Mouse (Mus musculus) MEL (cell line): Measurements from ENCODE around the gene Olfr1226. TPM values are rescaled to one million over a fixed set of nuclear protein-coding genes. Genes with fewer than 3 reads are reported as not detected.
A peak's percentile ranks its signal among the peaks of the same experiment; 100 is the strongest.

ENCODE experiments used
- DNase-seq: peaks from one replicate; pipeline ENCODE4 v3.0.0; 2011; ENCODE audit warnings: low read depth, low spot score
- H3K27ac ChIP-seq: 2 replicates; pipeline ENCODE4 v1.5.1; 2012; ENCODE audit warnings: low read depth, mild to moderate bottlenecking, control low read depth, low read length, moderate library complexity; ENCODE audit not compliant: control insufficient read depth
- H3K27me3 ChIP-seq, 2 experiments: fragments of 150-350 bp in 1 of 2; sonication (generic) in 1 of 2; 2 replicates each; pipeline ENCODE4 v1.6.1; 2012; ENCODE audit warnings: low read length in 2 of 2, mild to moderate bottlenecking in 2 of 2, improper control_type of control experiment in 1 of 2, moderate library complexity in 1 of 2; ENCODE audit not compliant: insufficient read depth in 2 of 2, control insufficient read depth in 1 of 2
- H3K36me3 ChIP-seq, 2 experiments: 2 replicates each; pipeline ENCODE4 v1.6.1; 2012 to 2014; ENCODE audit warnings: low read length in 2 of 2, improper control_type of control experiment in 1 of 2, inconsistent platforms in 1 of 2, mild to moderate bottlenecking in 1 of 2; ENCODE audit not compliant: insufficient read depth in 2 of 2, control insufficient read depth in 1 of 2
- H3K4me1 ChIP-seq, 2 experiments: fragments of 150-350 bp in 1 of 2; sonication (generic) in 1 of 2; 2 replicates each; pipeline ENCODE4 v1.6.1; 2012; ENCODE audit warnings: low read length in 2 of 2, improper control_type of control experiment in 1 of 2, mild to moderate bottlenecking in 1 of 2; ENCODE audit not compliant: insufficient read depth in 2 of 2, control insufficient read depth in 1 of 2
- H3K4me3 ChIP-seq, 2 experiments: fragments of 150-350 bp in 1 of 2; sonication (generic) in 1 of 2; 2 replicates each; pipeline ENCODE4 v1.5.1; 2012; ENCODE audit warnings: low read depth in 2 of 2, low read length in 2 of 2, mild to moderate bottlenecking in 2 of 2, moderate library complexity in 2 of 2, control low read depth in 1 of 2, improper control_type of control experiment in 1 of 2; ENCODE audit not compliant: control insufficient read depth in 1 of 2, insufficient read depth in 1 of 2
- H3K79me2 ChIP-seq: 2 replicates; pipeline ENCODE4 v1.6.1; 2012; ENCODE audit warnings: mild to moderate bottlenecking, low read length, moderate library complexity; ENCODE audit not compliant: control insufficient read depth, poor library complexity, insufficient read depth
- H3K9ac ChIP-seq: 2 replicates; pipeline ENCODE4 v1.6.1; 2012; ENCODE audit warnings: low read depth, mild to moderate bottlenecking, control low read depth, low read length, moderate library complexity; ENCODE audit not compliant: control insufficient read depth, poor library complexity, severe bottlenecking
- H3K9me3 ChIP-seq: fragments of 150-350 bp; sonication (generic); replicated peaks from 2 replicates; pipeline ENCODE4 v1.6.1; 2012; ENCODE audit warnings: mild to moderate bottlenecking, low read length, improper control_type of control experiment, moderate library complexity; ENCODE audit not compliant: insufficient read depth
- BHLHE40 ChIP-seq: IDR thresholded peaks from 2 replicates; pipeline ENCODE4 v1.6.1; 2012; ENCODE audit warnings: low read depth, mild to moderate bottlenecking, inconsistent platforms, low read length, improper control_type of control experiment, borderline replicate concordance
- CHD1 ChIP-seq: IDR thresholded peaks from 2 replicates; pipeline ENCODE4 v1.6.1; 2012; ENCODE audit warnings: low read depth, mild to moderate bottlenecking, inconsistent platforms, low read length, improper control_type of control experiment
- CTCF ChIP-seq, 3 experiments: IDR thresholded peaks in 2 of 3; conservative IDR thresholded peaks in 1 of 3; 2 replicates each; pipeline ENCODE4 v1.5.1; 2011 to 2012; ENCODE audit warnings: low read length in 3 of 3, low read depth in 2 of 3, mild to moderate bottlenecking in 2 of 3, improper control_type of control experiment in 1 of 3, inconsistent platforms in 1 of 3, mixed read lengths in 1 of 3, moderate library complexity in 1 of 3; ENCODE audit not compliant: control insufficient read depth in 1 of 3, insufficient read depth in 1 of 3, poor library complexity in 1 of 3, severe bottlenecking in 1 of 3
- E2F4 ChIP-seq: IDR thresholded peaks from 2 replicates; pipeline ENCODE4 v1.6.1; 2011; ENCODE audit warnings: low read depth, low read length, improper control_type of control experiment, borderline replicate concordance
- EP300 ChIP-seq, 2 experiments: IDR thresholded peaks; 2 replicates each; pipeline ENCODE4 v1.6.1; 2011; ENCODE audit warnings: improper control_type of control experiment in 2 of 2, low read length in 2 of 2, low read depth in 1 of 2, mild to moderate bottlenecking in 1 of 2
- ETS1 ChIP-seq: IDR thresholded peaks from 2 replicates; pipeline ENCODE4 v1.6.1; 2012; ENCODE audit warnings: low read depth, mild to moderate bottlenecking, inconsistent platforms, low read length, improper control_type of control experiment, moderate library complexity
- GATA1 ChIP-seq: IDR thresholded peaks from 2 replicates; pipeline ENCODE4 v1.6.1; 2011; ENCODE audit warnings: low read depth, low read length, improper control_type of control experiment
- HCFC1 ChIP-seq: IDR thresholded peaks from 2 replicates; pipeline ENCODE4 v1.6.1; 2012; ENCODE audit warnings: low read depth, mild to moderate bottlenecking, inconsistent platforms, low read length, improper control_type of control experiment, moderate library complexity
- JUND ChIP-seq: IDR thresholded peaks from 2 replicates; pipeline ENCODE4 v1.6.1; 2011; ENCODE audit warnings: low read depth, mild to moderate bottlenecking, improper control_type of control experiment, low read length
- KAT2A ChIP-seq: conservative IDR thresholded peaks from 2 replicates; pipeline ENCODE4 v1.6.1; 2012; ENCODE audit warnings: low read depth, low read length, improper control_type of control experiment, inconsistent platforms
- MAX ChIP-seq: IDR thresholded peaks from 2 replicates; pipeline ENCODE4 v1.6.1; 2011; ENCODE audit warnings: low read length, improper control_type of control experiment
- MAZ ChIP-seq: IDR thresholded peaks from 2 replicates; pipeline ENCODE4 v1.6.1; 2012; ENCODE audit warnings: low read depth, mild to moderate bottlenecking, inconsistent platforms, low read length, improper control_type of control experiment
- MXI1 ChIP-seq: IDR thresholded peaks from 2 replicates; pipeline ENCODE4 v1.6.1; 2011; ENCODE audit warnings: mild to moderate bottlenecking, low read depth, low read length, improper control_type of control experiment
- MYB ChIP-seq: IDR thresholded peaks from 2 replicates; pipeline ENCODE4 v1.6.1; 2011; ENCODE audit warnings: mild to moderate bottlenecking, low read depth, low read length, improper control_type of control experiment
- NELFE ChIP-seq: IDR thresholded peaks from 2 replicates; pipeline ENCODE4 v1.6.1; 2011; ENCODE audit warnings: low read depth, low read length, improper control_type of control experiment
- POLR2A ChIP-seq, 2 experiments: IDR thresholded peaks; 2 replicates each; pipeline ENCODE4 v1.6.1; 2011 to 2012; ENCODE audit warnings: low read length in 2 of 2, mild to moderate bottlenecking in 2 of 2, control low read depth in 1 of 2, improper control_type of control experiment in 1 of 2, low read depth in 1 of 2, moderate library complexity in 1 of 2; ENCODE audit not compliant: control insufficient read depth in 1 of 2, insufficient read depth in 1 of 2, poor library complexity in 1 of 2
- POLR2AphosphoS2 ChIP-seq: IDR thresholded peaks from 2 replicates; pipeline ENCODE4 v1.6.1; 2011; ENCODE audit warnings: low read length, improper control_type of control experiment
- SIN3A ChIP-seq: IDR thresholded peaks from 2 replicates; pipeline ENCODE4 v1.6.1; 2012; ENCODE audit warnings: low read length, improper control_type of control experiment, inconsistent platforms
- SMC3 ChIP-seq: IDR thresholded peaks from 2 replicates; pipeline ENCODE4 v1.6.1; 2011; ENCODE audit warnings: low read depth, low read length, improper control_type of control experiment
- TAL1 ChIP-seq: IDR thresholded peaks from 2 replicates; pipeline ENCODE4 v1.6.1; 2012; ENCODE audit warnings: mild to moderate bottlenecking, inconsistent platforms, low read length, moderate library complexity, mixed read lengths
- TBP ChIP-seq: IDR thresholded peaks from 2 replicates; pipeline ENCODE4 v1.8.0; 2011; ENCODE audit warnings: low read depth, low read length, improper control_type of control experiment
- UBTF ChIP-seq: IDR thresholded peaks from 2 replicates; pipeline ENCODE4 v1.6.1; 2012; ENCODE audit warnings: low read depth, mild to moderate bottlenecking, inconsistent platforms, low read length, improper control_type of control experiment, moderate library complexity, borderline replicate concordance; ENCODE audit not compliant: insufficient read depth
- USF1 ChIP-seq: IDR thresholded peaks from 2 replicates; pipeline ENCODE4 v1.6.1; 2014; ENCODE audit warnings: low read depth, mild to moderate bottlenecking, inconsistent platforms, low read length, improper control_type of control experiment, moderate library complexity
- ZC3H11A ChIP-seq: IDR thresholded peaks from 2 replicates; pipeline ENCODE4 v1.6.1; 2012; ENCODE audit warnings: low read depth, mild to moderate bottlenecking, inconsistent platforms, low read length, improper control_type of control experiment
- ZMIZ1 ChIP-seq: IDR thresholded peaks from 2 replicates; pipeline ENCODE4 v1.6.1; 2012; ENCODE audit warnings: low read depth, mild to moderate bottlenecking, inconsistent platforms, low read length, improper control_type of control experiment, moderate library complexity
- ZNF384 ChIP-seq: IDR thresholded peaks from 2 replicates; pipeline ENCODE4 v1.6.1; 2012; ENCODE audit warnings: low read depth, mild to moderate bottlenecking, inconsistent platforms, low read length, improper control_type of control experiment
- polyA plus RNA-seq, 2 experiments: library from polyadenylated mRNA; stranded (reverse) in 1 of 2; unstranded in 1 of 2; fragments of >175 nt in 1 of 2; fragments of >200 nt in 1 of 2; gene quantifications; 2 replicates each; pipeline versions ENCODE4 v1.2.1 to v1.2.4; 2012; ENCODE audit warnings: low replicate concordance in 2 of 2, low read depth in 1 of 2; ENCODE audit not compliant: insufficient read length in 2 of 2, insufficient read depth in 1 of 2, missing spikeins in 1 of 2
- total RNA-seq: library from RNA; depleted of rRNA; stranded (reverse); fragments of 300-350 nt; gene quantifications from 2 replicates; pipeline ENCODE4 v1.2.3, GENCODE M21; 2012

The Olfr1226 gene
- total and polyA plus RNA-seq, 3 experiments = not detected

DNA sequence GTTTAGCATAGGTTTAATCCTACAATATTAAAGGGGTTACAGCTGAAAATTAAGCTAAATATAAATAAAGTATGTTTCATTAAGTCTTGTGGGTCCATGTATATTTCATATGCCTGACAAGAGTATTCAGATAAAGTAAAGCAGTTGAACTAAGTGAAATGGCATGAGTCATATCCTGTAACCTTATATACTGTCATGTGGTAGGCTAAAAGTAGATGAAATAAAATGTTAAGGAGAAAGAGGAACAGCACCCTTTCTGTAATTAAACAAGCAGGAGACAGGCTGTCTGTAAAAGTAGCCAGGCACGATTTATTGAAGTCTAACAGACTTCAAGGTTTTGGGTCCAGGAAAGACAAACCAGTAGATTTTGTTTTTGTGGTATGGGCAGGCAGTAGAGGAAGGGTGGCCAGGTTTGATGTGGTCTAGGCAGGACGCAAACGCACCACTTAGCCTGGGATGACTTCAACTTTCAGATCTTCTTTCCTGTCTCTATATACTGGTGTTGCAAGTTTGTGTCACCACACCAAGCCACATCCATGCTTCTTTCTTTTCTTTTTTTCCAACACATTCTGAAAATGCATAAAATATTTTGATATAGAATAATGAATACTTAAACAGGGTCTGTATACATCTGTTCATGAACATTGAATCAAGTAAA, 3.4 kb downstream of the Olfr1226 start (continued):
- TF ChIP-seq ETS1 (peak; percentile 70), ZC3H11A (no peak), NELFE (no peak), E2F4 (no peak), ZMIZ1 (no peak), SMC3 (no peak), KAT2A (no peak), UBTF (no peak), SIN3A (no peak; the same call in 1 of the 2 replicates), BHLHE40 (no peak), TBP (peak; percentile 66), MYB (no peak), MXI1 (no peak), CHD1 (no peak), HCFC1 (no peak), CTCF (IDR thresholded peaks at IDR 0.05 in 2 of 3, conservative IDR thresholded peaks at IDR 0.05 in 1 of 3; ENCODE audit: control insufficient read depth in 1 of 3, insufficient read depth in 1 of 3, low read depth in 2 of 3, low read length in 3 of 3, poor library complexity in 1 of 3, severe bottlenecking in 1 of 3) (no peak), ZNF384 (no peak), MAX (0 out of 2 replicates have a peak, but pooled peaks have one; percentile 20), POLR2A (IDR thresholded peaks at IDR 0.05; ENCODE audit: control insufficient read depth in 1 of 2, insufficient read depth in 1 of 2, low read depth in 1 of 2, low read length in 2 of 2, poor library complexity in 1 of 2) (no peak), GATA1 (peak; percentile 47; the same call in 1 of the 2 replicates)

DNA sequence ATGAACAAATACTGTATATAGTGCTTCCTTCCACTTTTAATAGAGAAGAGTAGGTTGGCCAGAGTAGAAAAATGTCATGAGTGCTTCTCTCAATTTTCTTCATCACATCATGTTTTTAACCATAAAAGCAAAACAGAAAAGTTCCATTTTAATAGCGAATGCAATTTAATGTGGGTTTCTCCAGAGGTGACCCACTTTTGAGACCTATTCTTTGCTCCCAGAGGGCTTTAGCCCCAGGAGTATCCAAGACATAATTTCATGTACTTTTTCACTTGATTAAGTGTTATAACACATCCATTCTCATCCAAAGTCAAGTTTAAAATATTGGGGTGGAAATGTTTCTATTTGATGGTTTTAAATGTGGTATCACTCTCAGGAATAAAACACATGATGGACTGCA, 25.3 kb downstream of the Olfr1226 start, which contains the start of gene Olfr1225:
Gene Olfr1225, minus strand, starts transcription at position 101 of the 400 bp plus-strand sequence.
- Histone ChIP-seq H3K4me3 (no peak within 1 kb of the TSS), H3K79me2 (no peaks in the 10 kb centered on the region), H3K36me3 (no peaks in the 10 kb centered on the region), H3K9ac (no peak within 1 kb of the TSS), H3K27ac (no peak within 1 kb of the TSS), H3K4me1 (no peaks in the 10 kb centered on the region), H3K27me3 (no peaks in the 10 kb centered on the region), H3K9me3 (no peaks in the 10 kb centered on the region)
- no peak for DNase-seq
- TF ChIP-seq POLR2AphosphoS2 (no peak), ZC3H11A (no peak), JUND (no peak), ETS1 (no peak), CHD1 (no peak), POLR2A (IDR thresholded peaks at IDR 0.05; ENCODE audit: control insufficient read depth in 1 of 2, insufficient read depth in 1 of 2, low read depth in 1 of 2, low read length in 2 of 2, poor library complexity in 1 of 2) (no peak), EP300 (IDR thresholded peaks at IDR 0.05; ENCODE audit: low read depth in 1 of 2, low read length in 2 of 2) (no peak), KAT2A (no peak), MYB (no peak), UBTF (no peak), SMC3 (no peak), USF1 (no peak), GATA1 (no peak), TAL1 (no peak), MAZ (no peak)
